Mouse (Mus musculus) neural tube, embryonic 13.5 days (tissue): ENCODE measurements around the gene Vps13d. TPM values are rescaled to one million over a fixed set of nuclear protein-coding genes. Genes with fewer than 3 reads are reported as not detected.

Experiments
- ATAC-seq: fragments of 200-750 bp; cut with Nextera tagmentation; 2 replicates; pipeline ENCODE4 v1.8.0; 2017; ENCODE audit warnings: low read depth, mild to moderate bottlenecking, moderate TSS enrichment, moderate library complexity
- H3K27ac ChIP-seq: fragments of 300-500 bp; sonication (generic); replicated peaks from 2 replicates; pipeline ENCODE4 v1.5.1; 2015; ENCODE audit warnings: moderate library complexity, mild to moderate bottlenecking, inconsistent platforms
- H3K27me3 ChIP-seq: fragments of 300-500 bp; sonication (generic); 2 replicates; pipeline ENCODE4 v1.6.1; 2015; ENCODE audit warnings: mild to moderate bottlenecking, inconsistent platforms
- H3K36me3 ChIP-seq: fragments of 300-500 bp; sonication (generic); 2 replicates; pipeline ENCODE4 v1.6.1; 2015; ENCODE audit warnings: mild to moderate bottlenecking, inconsistent platforms
- H3K4me1 ChIP-seq: fragments of 300-500 bp; sonication (generic); replicated peaks from 2 replicates; pipeline ENCODE4 v1.6.1; 2015; ENCODE audit warnings: inconsistent platforms
- H3K4me2 ChIP-seq: fragments of 300-500 bp; sonication (generic); 2 replicates; pipeline ENCODE4 v1.6.1; 2015; ENCODE audit warnings: inconsistent platforms, mild to moderate bottlenecking, moderate library complexity
- H3K4me3 ChIP-seq: fragments of 300-500 bp; sonication (generic); 2 replicates; pipeline ENCODE4 v1.5.1; 2015; ENCODE audit warnings: mild to moderate bottlenecking, inconsistent platforms
- H3K9ac ChIP-seq: fragments of 300-500 bp; sonication (generic); 2 replicates; pipeline ENCODE4 v1.6.1; 2015; ENCODE audit warnings: moderate library complexity, mild to moderate bottlenecking, inconsistent platforms
- H3K9me3 ChIP-seq: fragments of 300-500 bp; sonication (generic); 2 replicates; pipeline ENCODE4 v1.6.1; 2016; ENCODE audit warnings: inconsistent platforms
- WGBS: fragments of 180-500 bp; shearing (Covaris S2); methylation state at CpG from one replicate; pipeline ENCODE4 v1.1.7; 2015; 5-methylcytosine and 5-hydroxymethylcytosine counted together
- polyA plus RNA-seq: library from polyadenylated mRNA; unstranded; fragments of >200 nt; fragmentation: Nextera tagmentation; extraction: Ambion mirVana; gene quantifications from 2 replicates; pipeline ENCODE4 v1.2.1, GENCODE M21; 2015

Gene Vps13d
- polyA plus RNA-seq: 6.3 and 8.0 TPM in 2 replicates

DNA sequence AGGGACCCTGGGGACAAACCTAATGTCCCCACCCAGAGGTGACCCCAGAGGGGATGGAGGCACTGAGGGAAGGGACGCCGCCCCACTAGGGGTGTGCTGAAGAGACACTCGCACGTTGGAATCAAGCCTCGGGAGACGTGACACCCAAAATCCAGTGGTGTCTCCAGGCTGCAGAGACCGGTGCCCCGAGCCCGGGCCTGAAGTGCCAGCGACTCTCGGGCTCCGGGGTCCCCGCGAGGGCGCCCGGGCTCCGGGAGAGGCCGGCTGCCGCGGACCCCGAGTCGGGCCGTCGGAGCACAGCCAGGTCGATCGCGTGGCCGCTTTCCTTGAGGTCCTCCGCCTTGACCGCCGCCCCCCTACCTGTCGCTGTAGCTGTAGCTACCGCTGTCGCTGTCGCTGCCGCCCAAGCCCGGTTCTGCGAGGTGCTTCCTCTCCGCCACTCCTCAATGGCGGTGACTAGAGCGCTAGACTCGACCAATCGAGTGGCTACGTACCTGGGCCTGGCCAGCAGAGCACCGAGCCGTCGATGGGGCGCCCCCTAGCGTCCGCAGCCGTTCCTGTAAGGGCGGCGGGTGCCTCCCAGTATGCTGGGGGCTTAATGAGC is at the start of gene Vps13d:
TSS of gene Vps13d (minus strand) at position 447 of the 604 bp plus-strand sequence.
- Histone ChIP-seq H3K27me3 (no peaks in the 10 kb centered on the region), H3K36me3 (peaks cover 8% of the 10 kb centered on the region), H3K4me2 (peak within 1 kb of the TSS; percentile 97), H3K27ac (peak within 1 kb of the TSS; percentile 78), H3K9ac (peak within 1 kb of the TSS; percentile 92), H3K9me3 (no peaks in the 10 kb centered on the region), H3K4me3 (peak within 1 kb of the TSS; percentile 85), H3K4me1 (peaks cover 20% of the 10 kb centered on the region)
- WGBS: under 1% methylated on average over 53 of the region's 53 CpGs
- peak; percentile 94 for ATAC-seq

DNA sequence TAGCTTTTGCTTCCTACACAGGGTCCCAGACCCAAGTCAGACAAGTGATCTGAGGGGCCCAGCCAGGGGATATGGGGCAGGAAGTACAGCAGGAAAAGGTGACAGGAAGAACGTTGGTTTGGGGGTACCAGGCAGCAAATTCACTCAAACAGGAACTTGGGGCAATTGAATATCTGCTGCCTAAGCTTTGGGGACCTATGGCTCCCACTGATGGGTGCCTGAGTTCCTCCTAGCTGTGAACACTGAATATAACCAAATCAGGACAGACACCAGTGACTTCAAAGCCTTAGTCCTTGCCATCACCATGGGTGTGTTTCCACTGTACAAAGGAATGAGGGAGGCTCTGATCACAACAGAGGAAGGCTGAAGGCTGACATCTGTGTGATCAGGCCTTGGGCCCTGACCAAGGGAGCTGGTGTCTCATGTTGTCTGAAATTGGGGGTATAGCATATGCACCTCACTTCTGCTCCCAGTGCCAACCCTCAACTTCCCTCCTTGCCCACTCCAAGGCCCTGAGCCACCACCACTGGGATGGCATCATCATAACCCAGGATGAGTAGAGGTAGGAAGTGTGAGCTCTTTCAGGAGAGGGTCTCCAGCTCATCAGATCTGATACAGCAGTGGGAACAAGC is 48.0 kb upstream of the Vps13d start:
- Histone ChIP-seq H3K4me1 (peaks cover 15% of the 10 kb centered on the region), H3K9me3 (no peaks in the 10 kb centered on the region), H3K9ac (no peak overlapping the region), H3K27ac (no peak overlapping the region), H3K4me2 (no peak overlapping the region), H3K36me3 (no peaks in the 10 kb centered on the region), H3K4me3 (no peak overlapping the region), H3K27me3 (peaks cover 28% of the 10 kb centered on the region)
- ATAC-seq: no peak
- 68% methylated on average over 1 of the region's 1 CpGs for WGBS

DNA sequence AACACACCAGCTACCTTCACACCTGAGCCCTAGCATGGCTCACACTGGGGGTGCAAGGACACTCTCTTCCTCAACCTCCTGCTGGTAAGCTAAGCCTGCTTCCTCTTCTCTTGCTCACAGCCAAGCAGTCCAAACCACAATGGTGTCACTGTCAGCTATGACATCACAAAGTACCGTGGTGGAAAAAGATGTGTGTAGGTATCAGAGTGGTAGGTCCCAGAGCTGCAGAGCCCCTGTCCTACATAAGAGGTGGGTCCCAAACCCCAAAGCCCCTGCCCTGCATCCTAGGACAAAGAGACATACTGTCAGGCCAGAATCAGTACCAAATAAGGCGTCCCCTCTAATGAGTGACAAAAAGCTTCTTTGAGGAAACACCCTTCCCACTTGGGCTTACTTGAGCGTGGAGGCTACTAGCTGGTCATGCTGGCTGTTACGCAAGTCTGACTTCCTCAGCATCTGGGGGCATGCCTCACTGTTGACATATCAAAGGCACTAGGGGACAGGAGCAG is 46.0 kb upstream of the Vps13d start:
- H3K9ac ChIP-seq: no peak overlapping the region
- peaks cover 2% of the 10 kb centered on the region; the same call in 1 of the 2 replicates for H3K4me1 ChIP-seq
- H3K9me3 ChIP-seq: no peaks in the 10 kb centered on the region
- no peak overlapping the region for H3K4me2 ChIP-seq
- peaks cover 9% of the 10 kb centered on the region for H3K27me3 ChIP-seq
- 80% methylated on average over 4 of the region's 4 CpGs for WGBS
- no peak overlapping the region for H3K27ac ChIP-seq
- H3K36me3 ChIP-seq: no peaks in the 10 kb centered on the region
- no peak for ATAC-seq
- no peak overlapping the region for H3K4me3 ChIP-seq

DNA sequence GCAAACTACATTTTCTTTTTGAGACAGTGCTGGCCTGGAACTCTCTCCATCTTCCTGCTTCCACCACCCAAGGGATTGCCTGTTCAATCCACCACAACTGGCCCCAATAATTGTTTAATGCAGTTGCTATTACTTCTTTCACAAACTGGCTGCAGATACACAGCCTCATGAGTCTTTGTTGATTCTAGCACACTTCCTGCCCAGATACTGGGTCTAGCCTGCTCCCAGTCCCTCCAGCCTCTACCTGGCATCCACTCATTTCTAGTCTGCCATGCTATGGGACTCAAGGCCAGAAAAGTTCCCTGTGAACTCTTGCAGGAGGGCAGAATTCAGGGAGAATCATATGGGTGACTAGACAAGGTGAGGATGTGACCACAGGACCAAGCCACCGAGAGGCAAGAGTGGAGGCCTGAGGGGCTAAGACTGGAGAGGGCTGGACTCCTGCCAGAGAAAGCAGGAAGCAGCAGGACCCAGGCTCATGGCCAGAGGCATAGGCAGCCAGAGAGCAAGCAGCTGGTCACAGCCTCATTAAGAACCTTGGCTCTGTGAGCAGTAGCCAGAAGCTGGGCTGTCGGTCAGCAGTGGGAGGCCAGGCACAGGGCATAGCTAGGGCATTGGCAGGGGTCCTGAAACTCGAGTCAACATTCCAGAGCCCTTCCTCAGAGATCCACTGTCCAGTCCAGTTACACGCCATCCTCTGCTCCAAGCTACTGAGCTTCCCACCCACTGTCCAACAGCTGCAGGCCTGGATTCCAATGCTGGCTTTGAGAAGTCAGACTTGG is 44.4 kb upstream of the Vps13d start:
- Histone ChIP-seq H3K4me2 (no peak overlapping the region), H3K4me3 (no peak overlapping the region), H3K27me3 (no peaks in the 10 kb centered on the region), H3K9me3 (no peaks in the 10 kb centered on the region), H3K27ac (no peak overlapping the region), H3K9ac (no peak overlapping the region), H3K4me1 (no peaks in the 10 kb centered on the region), H3K36me3 (no peaks in the 10 kb centered on the region)
- peak; percentile 72 for ATAC-seq
- WGBS: 48% methylated on average over 4 of the region's 4 CpGs

DNA sequence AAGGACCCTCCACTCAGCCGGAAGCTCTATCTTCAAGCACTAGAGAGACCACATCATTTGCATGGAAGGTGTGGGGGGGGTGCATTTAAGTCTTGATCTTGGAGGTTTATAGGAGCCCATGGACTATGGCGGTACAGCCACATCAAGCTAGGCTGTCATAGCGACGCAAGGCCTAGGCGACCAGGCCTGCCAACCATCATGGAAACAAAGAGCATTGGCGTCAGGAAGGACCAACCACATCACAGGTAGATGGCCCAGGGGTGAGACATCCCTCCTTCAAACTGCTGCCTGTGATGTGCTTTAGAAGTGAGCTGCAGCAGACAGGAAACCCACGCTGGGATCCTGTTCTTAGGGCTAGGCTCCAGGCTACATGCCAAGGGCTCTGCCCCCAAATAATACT is 41.2 kb upstream of the Vps13d start:
- H3K27me3 ChIP-seq: no peaks in the 10 kb centered on the region
- no peak overlapping the region for H3K27ac ChIP-seq
- H3K4me3 ChIP-seq: no peak overlapping the region
- ATAC-seq: no peak
- H3K36me3 ChIP-seq: no peaks in the 10 kb centered on the region
- H3K9me3 ChIP-seq: no peaks in the 10 kb centered on the region
- H3K4me2 ChIP-seq: no peak overlapping the region
- H3K4me1 ChIP-seq: no peaks in the 10 kb centered on the region
- no peak overlapping the region for H3K9ac ChIP-seq
- 92% methylated on average over 7 of the region's 7 CpGs for WGBS

DNA sequence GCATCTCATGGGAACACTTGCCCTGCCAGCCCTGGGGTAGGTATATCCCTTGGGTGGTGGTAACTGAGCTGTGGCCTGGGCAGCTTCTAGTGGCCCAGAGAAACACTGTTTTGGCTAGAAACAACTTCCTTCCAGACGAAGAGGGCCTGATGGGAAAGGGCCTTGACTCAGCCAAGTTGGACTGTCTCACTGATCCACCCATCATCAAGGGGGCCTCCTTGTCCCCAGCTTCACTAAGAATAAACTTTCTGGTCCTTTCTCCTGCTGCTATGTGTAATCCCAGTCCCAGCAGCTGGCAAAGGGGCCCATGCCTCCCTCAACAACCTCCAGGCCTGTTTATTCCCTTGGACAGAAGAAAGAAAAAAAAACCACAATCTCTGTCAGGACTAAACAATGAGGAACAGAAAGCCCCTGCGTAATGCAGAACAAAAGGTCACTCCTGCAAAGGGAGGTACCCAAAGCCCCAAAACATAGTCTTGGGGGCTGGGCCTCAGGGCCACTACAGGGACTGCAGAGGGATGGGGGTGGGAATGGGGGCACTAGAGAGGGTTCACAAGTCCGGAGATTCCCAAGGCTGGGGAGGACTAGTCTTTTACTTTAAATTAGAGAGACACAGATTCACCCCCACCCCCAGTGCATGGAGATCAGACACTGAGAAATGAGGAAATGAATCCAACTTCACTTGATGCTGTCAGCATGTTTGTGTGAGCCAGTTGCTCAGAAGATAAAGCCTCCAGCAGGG is 38.9 kb upstream of the Vps13d start:
- no peak overlapping the region for H3K27ac ChIP-seq
- H3K4me1 ChIP-seq: no peaks in the 10 kb centered on the region
- no peaks in the 10 kb centered on the region for H3K36me3 ChIP-seq
- no peaks in the 10 kb centered on the region for H3K9me3 ChIP-seq
- no peak overlapping the region for H3K4me3 ChIP-seq
- 36% methylated on average over 3 of the region's 3 CpGs for WGBS
- H3K9ac ChIP-seq: no peak overlapping the region
- ATAC-seq: no peak
- H3K27me3 ChIP-seq: no peaks in the 10 kb centered on the region
- no peak overlapping the region for H3K4me2 ChIP-seq

DNA sequence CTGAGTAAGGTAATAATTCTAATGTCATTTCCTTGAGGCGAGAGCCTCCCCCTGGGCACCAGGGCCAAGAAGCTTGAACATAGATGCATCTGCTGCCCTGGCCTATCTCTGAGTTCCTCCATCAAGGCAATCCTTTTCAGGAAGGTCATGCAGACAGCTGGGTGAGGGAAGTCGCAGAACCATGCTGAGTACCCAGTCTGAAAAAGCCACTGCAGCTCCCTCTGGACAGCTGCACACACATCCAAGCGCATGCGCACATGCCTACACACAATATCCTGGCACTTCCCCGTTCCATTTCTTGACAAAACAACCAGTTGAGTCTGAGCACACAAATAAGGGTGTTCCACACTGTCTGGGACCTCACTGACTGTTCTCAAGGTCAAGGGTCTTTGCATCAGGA is 36.9 kb upstream of the Vps13d start:
- Histone ChIP-seq H3K4me2 (no peak overlapping the region), H3K9ac (no peak overlapping the region), H3K4me3 (no peak overlapping the region), H3K27me3 (no peaks in the 10 kb centered on the region), H3K36me3 (no peaks in the 10 kb centered on the region), H3K9me3 (no peaks in the 10 kb centered on the region), H3K27ac (no peak overlapping the region), H3K4me1 (no peaks in the 10 kb centered on the region)
- WGBS: 91% methylated on average over 5 of the region's 5 CpGs
- ATAC-seq: no peak

DNA sequence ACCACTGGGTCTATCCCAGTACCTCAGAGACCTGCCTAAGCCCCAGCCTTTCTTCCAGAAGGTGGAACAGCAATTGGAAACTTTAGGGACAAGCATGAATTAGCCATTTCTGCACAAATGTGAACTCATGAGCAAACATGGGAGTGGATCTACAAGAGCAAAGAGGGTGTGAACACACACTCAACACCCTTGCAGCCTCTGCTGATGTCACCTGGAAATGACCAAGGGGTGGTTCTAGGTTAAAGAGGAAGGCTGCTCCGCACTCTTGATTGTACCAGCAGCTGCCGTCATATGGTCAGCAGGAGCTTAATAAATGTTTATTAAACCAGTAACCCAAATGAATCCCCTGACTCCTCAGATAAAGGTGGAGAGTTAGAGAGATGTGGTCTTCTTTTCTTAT is 35.8 kb upstream of the Vps13d start:
- H3K27ac ChIP-seq: no peak overlapping the region
- no peak overlapping the region for H3K4me2 ChIP-seq
- no peaks in the 10 kb centered on the region for H3K27me3 ChIP-seq
- H3K9me3 ChIP-seq: no peaks in the 10 kb centered on the region
- H3K9ac ChIP-seq: no peak overlapping the region
- ATAC-seq: no peak
- H3K4me1 ChIP-seq: no peaks in the 10 kb centered on the region
- WGBS: 91% methylated on average over 2 of the region's 2 CpGs
- no peaks in the 10 kb centered on the region for H3K36me3 ChIP-seq
- no peak overlapping the region for H3K4me3 ChIP-seq

DNA sequence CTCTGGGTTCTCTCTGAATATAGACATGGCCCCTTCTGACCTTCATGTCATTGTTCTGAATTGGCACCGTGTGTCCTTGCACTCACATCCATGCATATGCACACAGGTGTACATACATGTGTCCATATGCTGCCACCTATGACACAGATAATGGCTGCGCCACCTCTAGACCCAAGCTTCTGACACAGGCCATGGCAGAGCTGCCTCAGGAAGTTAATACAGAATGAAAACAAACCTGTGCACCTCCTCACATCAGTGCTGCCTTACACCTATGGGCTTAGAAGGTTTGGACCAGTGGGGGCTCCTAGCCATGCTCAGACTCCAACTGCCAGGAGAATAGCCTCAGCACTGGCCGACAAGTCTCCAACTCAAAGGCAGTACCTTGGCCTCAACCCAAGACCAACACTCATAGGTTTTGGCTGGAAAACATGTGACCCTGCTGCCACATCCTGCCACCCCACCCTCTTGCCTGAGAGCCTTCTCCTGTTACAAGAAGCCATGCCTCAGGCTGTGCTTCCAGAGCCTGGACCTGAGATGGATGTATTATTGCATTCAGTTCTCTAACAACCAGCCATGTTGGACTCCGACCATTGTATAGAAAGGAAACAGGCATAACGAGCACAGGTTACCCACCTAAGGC is 34.8 kb upstream of the Vps13d start:
- H3K27ac ChIP-seq: no peak overlapping the region
- 92% methylated on average over 5 of the region's 5 CpGs for WGBS
- no peak overlapping the region for H3K4me3 ChIP-seq
- no peaks in the 10 kb centered on the region for H3K27me3 ChIP-seq
- no peak overlapping the region for H3K9ac ChIP-seq
- no peaks in the 10 kb centered on the region for H3K36me3 ChIP-seq
- ATAC-seq: no peak
- no peak overlapping the region for H3K4me2 ChIP-seq
- no peaks in the 10 kb centered on the region for H3K4me1 ChIP-seq
- H3K9me3 ChIP-seq: no peaks in the 10 kb centered on the region

DNA sequence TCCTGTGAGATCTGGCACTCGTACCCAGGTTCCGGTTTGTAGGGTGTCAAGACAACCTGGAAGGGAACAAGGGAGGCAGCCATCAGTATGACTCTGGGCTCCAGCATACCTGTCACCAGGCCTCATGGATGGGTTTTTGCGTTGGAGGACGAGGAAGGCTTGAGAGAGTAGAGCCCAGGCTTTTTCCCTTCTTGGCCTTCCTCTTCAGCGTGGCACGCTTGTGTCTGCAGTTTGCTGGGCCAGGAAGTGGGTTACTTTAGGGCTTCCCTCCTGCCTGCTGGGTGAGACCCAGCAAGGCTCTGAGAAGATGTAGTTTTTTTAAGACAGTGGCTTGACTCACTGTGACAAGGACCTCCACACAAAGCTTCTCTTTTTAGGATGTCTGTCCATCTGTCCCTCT is 34.2 kb upstream of the Vps13d start:
- no peak overlapping the region for H3K9ac ChIP-seq
- ATAC-seq: no peak
- WGBS: 89% methylated on average over 6 of the region's 6 CpGs
- no peaks in the 10 kb centered on the region for H3K4me1 ChIP-seq
- no peaks in the 10 kb centered on the region for H3K9me3 ChIP-seq
- H3K4me3 ChIP-seq: no peak overlapping the region
- no peak overlapping the region for H3K4me2 ChIP-seq
- no peaks in the 10 kb centered on the region for H3K36me3 ChIP-seq
- H3K27ac ChIP-seq: no peak overlapping the region
- H3K27me3 ChIP-seq: no peaks in the 10 kb centered on the region

DNA sequence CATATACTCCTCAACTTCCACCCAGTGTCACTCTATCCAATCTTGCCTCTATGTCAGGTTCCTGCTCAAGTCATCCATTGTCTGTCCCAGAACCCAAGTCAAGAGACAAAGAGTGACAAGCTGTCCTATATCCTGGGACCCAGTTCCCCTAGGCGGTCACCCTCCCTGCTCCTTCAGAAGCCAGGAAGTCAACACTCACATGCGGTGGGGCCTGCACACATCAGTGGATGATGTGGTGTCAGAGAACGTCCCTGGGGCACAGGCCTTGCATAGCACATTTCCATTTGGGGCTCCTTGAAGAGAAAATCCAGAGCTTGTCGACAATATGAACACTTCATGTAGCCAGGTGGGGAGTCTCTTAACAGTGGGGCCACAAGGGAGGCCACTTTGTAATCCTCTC is 29.8 kb upstream of the Vps13d start:
- H3K4me2 ChIP-seq: no peak overlapping the region
- no peak for ATAC-seq
- H3K4me1 ChIP-seq: no peaks in the 10 kb centered on the region
- no peak overlapping the region for H3K27ac ChIP-seq
- H3K9ac ChIP-seq: no peak overlapping the region
- no peaks in the 10 kb centered on the region for H3K9me3 ChIP-seq
- 89% methylated on average over 4 of the region's 4 CpGs for WGBS
- H3K36me3 ChIP-seq: no peaks in the 10 kb centered on the region
- H3K27me3 ChIP-seq: no peaks in the 10 kb centered on the region
- no peak overlapping the region for H3K4me3 ChIP-seq
